Mouse (Mus musculus) forebrain, embryonic 16.5 days (tissue): Measurements from ENCODE around the gene Neurl2. TPM values are rescaled to one million over a fixed set of nuclear protein-coding genes. Genes with fewer than 3 reads are reported as not detected.
"Not testable (repeated sequence)": the region's sequence is repeated elsewhere in the genome, so short reads cannot be mapped to it uniquely, and the experiment has no call there.

Source experiments
- ATAC-seq: fragments of 200-750 bp; cut with Nextera tagmentation; 2 replicates; pipeline ENCODE4 v1.8.0; 2017; ENCODE audit warnings: mild to moderate bottlenecking, moderate library complexity
- H3K27ac ChIP-seq: fragments of 300-500 bp; sonication (generic); 2 replicates; pipeline ENCODE4 v1.5.1; 2014; ENCODE audit warnings: low read length, control low read depth
- H3K27me3 ChIP-seq: fragments of 300-500 bp; sonication (generic); replicated peaks from 2 replicates; pipeline ENCODE4 v1.6.1; 2014; ENCODE audit warnings: low read length; ENCODE audit not compliant: control insufficient read depth, insufficient read depth
- H3K36me3 ChIP-seq: fragments of 300-500 bp; sonication (generic); 2 replicates; pipeline ENCODE4 v1.6.1; 2014; ENCODE audit not compliant: control insufficient read depth, insufficient read depth
- H3K4me1 ChIP-seq: fragments of 300-500 bp; sonication (generic); replicated peaks from 2 replicates; pipeline ENCODE4 v1.6.1; 2014; ENCODE audit warnings: low read length; ENCODE audit not compliant: control insufficient read depth, insufficient read depth
- H3K4me2 ChIP-seq: fragments of 300-500 bp; sonication (generic); 2 replicates; pipeline ENCODE4 v1.6.1; 2014; ENCODE audit warnings: mild to moderate bottlenecking, low read length, control low read depth
- H3K4me3 ChIP-seq: fragments of 300-500 bp; sonication (generic); replicated peaks from 2 replicates; pipeline ENCODE4 v1.5.1; 2014; ENCODE audit warnings: mild to moderate bottlenecking, low read length, control low read depth
- H3K9ac ChIP-seq: fragments of 300-500 bp; sonication (generic); replicated peaks from 2 replicates; pipeline ENCODE4 v1.6.1; 2014; ENCODE audit warnings: low read depth, low read length, control low read depth
- H3K9me3 ChIP-seq: fragments of 300-500 bp; sonication (generic); 2 replicates; pipeline ENCODE4 v1.6.1; 2016; ENCODE audit warnings: low read length; ENCODE audit not compliant: control insufficient read depth
- WGBS: fragments of 180-500 bp; shearing (Covaris S2); extraction: QIAGEN DNeasy Blood & Tissue Kit; methylation state at CpG from one replicate; pipeline ENCODE4 v1.1.7; 2014; 5-methylcytosine and 5-hydroxymethylcytosine counted together
- polyA plus RNA-seq: library from polyadenylated mRNA; unstranded; fragments of >200 nt; fragmentation: Nextera tagmentation; extraction: Ambion mirVana; gene quantifications from 2 replicates; pipeline ENCODE4 v1.2.1, GENCODE M21; 2015

Neurl2 gene
- polyA plus RNA-seq, 1 experiment from 2014 or later, result 7.0 TPM

- Histone ChIP-seq H3K27ac (peak overlapping the region; percentile 76), H3K4me2 (peak overlapping the region; percentile 78), H3K9me3 (no peaks in the 10 kb centered on the region), H3K27me3 (no peaks in the 10 kb centered on the region), H3K4me3 (peak overlapping the region; percentile 75), H3K9ac (peak overlapping the region; percentile 74), H3K36me3 (no peaks in the 10 kb centered on the region), H3K4me1 (peaks cover 32% of the 10 kb centered on the region)
- WGBS, result under 1% methylated on average over 21 of the region's 21 CpGs
- peak; percentile 34; the same call in 1 of the 2 replicates for ATAC-seq
Measured at GRCm38 (mm10) chr2:164805332-164805718, 27.9 kb downstream of the Neurl2 start.

GRCm38 (mm10) chr2:164804533-164805331 is 28.5 kb downstream of the Neurl2 start, which contains the start of the genes Acot8 and Zswim3:
Gene Acot8, minus strand, starts transcription at chr2:164804882.
Gene Zswim3, plus strand, starts transcription at chr2:164805098.
- no peaks in the 10 kb centered on the region for H3K36me3 ChIP-seq
- peak within 1 kb of the TSS; percentile 83 for H3K27ac ChIP-seq
- 0% methylated on average over 47 of the region's 47 CpGs for WGBS
- ATAC-seq, result peak; percentile 98
- H3K9me3 ChIP-seq, result no peaks in the 10 kb centered on the region
- H3K4me1 ChIP-seq, result peaks cover 32% of the 10 kb centered on the region
- H3K9ac ChIP-seq, result peak within 1 kb of the TSS; percentile 80
- peak within 1 kb of the TSS; percentile 78 for H3K4me2 ChIP-seq
- H3K4me3 ChIP-seq, result peak within 1 kb of the TSS; percentile 75
- H3K27me3 ChIP-seq, result no peaks in the 10 kb centered on the region

- peak overlapping the region; percentile 80 for H3K9ac ChIP-seq
- H3K9me3 ChIP-seq, result no peaks in the 10 kb centered on the region
- ATAC-seq, result no peak
- 63% methylated on average over 1 of the region's 1 CpGs for WGBS
- H3K4me3 ChIP-seq, result peak overlapping the region; percentile 75
- peaks cover 32% of the 10 kb centered on the region for H3K4me1 ChIP-seq
- no peaks in the 10 kb centered on the region for H3K27me3 ChIP-seq
- peak overlapping the region; percentile 66 for H3K4me2 ChIP-seq
- H3K27ac ChIP-seq, result no peak overlapping the region
- no peaks in the 10 kb centered on the region for H3K36me3 ChIP-seq
Measured at GRCm38 (mm10) chr2:164803921-164804313, 29.3 kb downstream of the Neurl2 start.

GRCm38 (mm10) chr2:164803201-164803920 is 29.9 kb downstream of the Neurl2 start:
- Histone ChIP-seq H3K27me3 (no peaks in the 10 kb centered on the region), H3K4me1 (peaks cover 32% of the 10 kb centered on the region), H3K9me3 (no peaks in the 10 kb centered on the region), H3K9ac (peak overlapping the region; percentile 80; the same call in 1 of the 2 replicates), H3K36me3 (no peaks in the 10 kb centered on the region), H3K4me3 (no peak overlapping the region), H3K27ac (no peak overlapping the region), H3K4me2 (peak overlapping the region; percentile 66)
- ATAC-seq, result no peak
- whole genome bisulfite sequencing, result 89% methylated on average over 16 of the region's 16 CpGs

GRCm38 (mm10) chr2:164800252-164801004 is 32.8 kb downstream of the Neurl2 start:
- no peak for ATAC-seq
- 88% methylated on average over 13 of the region's 13 CpGs for WGBS

GRCm38 (mm10) chr2:164798554-164798953 is 34.7 kb downstream of the Neurl2 start:
- WGBS, result 86% methylated on average over 6 of the region's 6 CpGs
- not testable (repeated sequence) for H3K9ac ChIP-seq, H3K27ac ChIP-seq, H3K27me3 ChIP-seq, H3K9me3 ChIP-seq, H3K4me3 ChIP-seq, H3K4me1 ChIP-seq, H3K36me3 ChIP-seq, ATAC-seq, H3K4me2 ChIP-seq

More at GRCm38 (mm10) chr2:164800252-164801004, 32.8 kb downstream of the Neurl2 start:
- Histone ChIP-seq H3K36me3 (no peaks in the 10 kb centered on the region; the same call in 1 of the 2 replicates), H3K27me3 (no peaks in the 10 kb centered on the region), H3K9me3 (no peaks in the 10 kb centered on the region), H3K9ac (no peak overlapping the region), H3K4me2 (no peak overlapping the region), H3K4me3 (no peak overlapping the region), H3K27ac (no peak overlapping the region), H3K4me1 (peaks cover 15% of the 10 kb centered on the region)

GRCm38 (mm10) chr2:164795868-164796267 is 37.4 kb downstream of the Neurl2 start:
- H3K27me3 ChIP-seq, result no peaks in the 10 kb centered on the region
- H3K4me1 ChIP-seq, result no peaks in the 10 kb centered on the region
- no peak overlapping the region for H3K9ac ChIP-seq
- no peaks in the 10 kb centered on the region for H3K9me3 ChIP-seq
- no peak overlapping the region for H3K4me2 ChIP-seq
- no peak overlapping the region for H3K27ac ChIP-seq
- no peak for ATAC-seq
- WGBS, result 86% methylated on average over 4 of the region's 4 CpGs
- no peak overlapping the region for H3K4me3 ChIP-seq
- peaks cover 12% of the 10 kb centered on the region for H3K36me3 ChIP-seq

GRCm38 (mm10) chr2:164794293-164794692 is 39.0 kb downstream of the Neurl2 start:
- H3K36me3 ChIP-seq, result peaks cover 12% of the 10 kb centered on the region
- 25% methylated on average over 5 of the region's 5 CpGs for WGBS
- no peak overlapping the region for H3K9ac ChIP-seq
- no peak overlapping the region for H3K4me3 ChIP-seq
- no peaks in the 10 kb centered on the region for H3K9me3 ChIP-seq
- no peaks in the 10 kb centered on the region for H3K4me1 ChIP-seq
- peak; percentile 41; the same call in 1 of the 2 replicates for ATAC-seq
- no peak overlapping the region for H3K4me2 ChIP-seq
- no peaks in the 10 kb centered on the region for H3K27me3 ChIP-seq
- H3K27ac ChIP-seq, result no peak overlapping the region

- ATAC-seq, result no peak
- Histone ChIP-seq H3K9me3 (no peaks in the 10 kb centered on the region), H3K4me2 (no peak overlapping the region), H3K27ac (no peak overlapping the region), H3K36me3 (peaks cover 12% of the 10 kb centered on the region), H3K4me3 (no peak overlapping the region), H3K27me3 (no peaks in the 10 kb centered on the region), H3K9ac (no peak overlapping the region), H3K4me1 (no peaks in the 10 kb centered on the region)
- 95% methylated on average over 2 of the region's 2 CpGs for WGBS
Measured at GRCm38 (mm10) chr2:164793772-164794171, 39.5 kb downstream of the Neurl2 start.
